Mouse (Mus musculus) embryonic facial prominence, embryonic 14.5 days (tissue): ENCODE data around the gene Epas1. TPM values are rescaled to one million over a fixed set of nuclear protein-coding genes. Genes with fewer than 3 reads are reported as not detected.

ENCODE experiments used
- ATAC-seq: fragments of 200-750 bp; cut with Nextera tagmentation; 2 replicates; pipeline ENCODE4 v1.8.0; 2017; ENCODE audit warnings: low read depth, moderate number of reproducible peaks, moderate TSS enrichment
- DNase-seq: peaks from one replicate; pipeline ENCODE4 v3.0.0-alpha.2; 2015; ENCODE audit warnings: low spot score
- H3K27ac ChIP-seq: fragments of 300-500 bp; sonication (generic); replicated peaks from 2 replicates; pipeline ENCODE4 v1.5.1; 2014; ENCODE audit warnings: low read depth, mild to moderate bottlenecking, low read length, moderate library complexity
- H3K27me3 ChIP-seq: fragments of 300-500 bp; sonication (generic); replicated peaks from 2 replicates; pipeline ENCODE4 v1.6.1; 2014; ENCODE audit warnings: low read length; ENCODE audit not compliant: control insufficient read depth, insufficient read depth
- H3K36me3 ChIP-seq: fragments of 300-500 bp; sonication (generic); 2 replicates; pipeline ENCODE4 v1.6.1; 2014; ENCODE audit warnings: low read length, mixed read lengths; ENCODE audit not compliant: control insufficient read depth, insufficient read depth
- H3K4me1 ChIP-seq: fragments of 300-500 bp; sonication (generic); 2 replicates; pipeline ENCODE4 v1.6.1; 2014; ENCODE audit warnings: antibody characterized with exemption, low read length; ENCODE audit not compliant: control insufficient read depth, insufficient read depth
- H3K4me2 ChIP-seq: fragments of 300-500 bp; sonication (generic); 2 replicates; pipeline ENCODE4 v1.6.1; 2014; ENCODE audit warnings: low read depth, mild to moderate bottlenecking, low read length, moderate library complexity, mixed read lengths
- H3K4me3 ChIP-seq: fragments of 300-500 bp; sonication (generic); 2 replicates; pipeline ENCODE4 v1.5.1; 2014; ENCODE audit warnings: low read depth, mild to moderate bottlenecking, low read length
- H3K9ac ChIP-seq: fragments of 300-500 bp; sonication (generic); 2 replicates; pipeline ENCODE4 v1.6.1; 2014; ENCODE audit warnings: low read depth, mild to moderate bottlenecking, low read length, moderate library complexity, mixed read lengths
- H3K9me3 ChIP-seq: fragments of 300-500 bp; sonication (generic); 2 replicates; pipeline ENCODE4 v1.6.1; 2016; ENCODE audit warnings: low read length; ENCODE audit not compliant: control insufficient read depth
- WGBS: fragments of 180-500 bp; shearing (Covaris S2); extraction: QIAGEN DNeasy Blood & Tissue Kit; methylation state at CpG from one replicate; pipeline ENCODE4 v1.1.7; 2014; 5-methylcytosine and 5-hydroxymethylcytosine counted together
- polyA plus RNA-seq: library from polyadenylated mRNA; unstranded; fragments of >200 nt; fragmentation: Nextera tagmentation; extraction: Ambion mirVana; gene quantifications from 2 replicates; pipeline ENCODE4 v1.2.1, GENCODE M21; 2014

Gene Epas1
- polyA plus RNA-seq, 1 experiment from 2014 or later, result 14.3 TPM

DNA sequence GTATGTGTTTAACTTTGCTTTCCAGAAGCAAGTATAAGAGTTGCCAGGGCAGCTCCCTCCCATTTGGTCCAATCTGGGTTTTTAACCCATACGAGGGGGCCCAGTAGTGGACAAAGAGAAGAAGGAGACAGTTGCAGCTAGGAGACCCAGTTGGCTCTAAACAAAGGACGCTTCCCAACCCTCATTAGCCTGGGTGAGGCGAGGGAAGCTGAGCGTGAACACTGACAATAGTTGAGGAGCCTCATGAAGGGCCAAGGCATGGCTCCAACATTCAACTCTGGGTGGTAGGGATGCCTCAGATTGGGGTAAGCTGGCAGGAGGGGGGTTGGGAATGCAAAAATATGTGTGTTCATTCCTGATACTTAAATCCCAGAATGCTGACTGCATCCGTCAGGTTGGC lies 85.8 kb downstream of the Epas1 start:
- no peaks in the 10 kb centered on the region for H3K4me1 ChIP-seq
- H3K4me3 ChIP-seq, result no peak overlapping the region
- no peaks in the 10 kb centered on the region for H3K9me3 ChIP-seq
- no peak overlapping the region for H3K4me2 ChIP-seq
- ATAC-seq, result no peak
- H3K27ac ChIP-seq, result no peak overlapping the region
- DNase-seq, result no peak
- no peaks in the 10 kb centered on the region for H3K36me3 ChIP-seq
- H3K9ac ChIP-seq, result no peak overlapping the region
- H3K27me3 ChIP-seq, result no peaks in the 10 kb centered on the region
- 80% methylated on average over 5 of the region's 5 CpGs for WGBS

- ATAC-seq, result no peak
- WGBS, result 62% methylated on average over 9 of the region's 9 CpGs
- H3K4me3 ChIP-seq, result no peak overlapping the region
Measured at GRCm38 (mm10) chr17:86850700-86851337, 97.3 kb downstream of the Epas1 start.

GRCm38 (mm10) chr17:86851782-86852181 lies 98.3 kb downstream of the Epas1 start:
- no peaks in the 10 kb centered on the region for H3K27me3 ChIP-seq
- no peak overlapping the region for H3K4me3 ChIP-seq
- DNase-seq (no peak), ATAC-seq (no peak)
- no peaks in the 10 kb centered on the region for H3K9me3 ChIP-seq
- no peak overlapping the region for H3K4me2 ChIP-seq
- H3K36me3 ChIP-seq, result no peaks in the 10 kb centered on the region
- H3K9ac ChIP-seq, result no peak overlapping the region
- no peak overlapping the region for H3K27ac ChIP-seq
- WGBS, result 71% methylated on average over 2 of the region's 2 CpGs
- H3K4me1 ChIP-seq, result no peaks in the 10 kb centered on the region

More at GRCm38 (mm10) chr17:86850700-86851337, 97.3 kb downstream of the Epas1 start:
- Histone ChIP-seq H3K4me1 (no peaks in the 10 kb centered on the region), H3K36me3 (no peaks in the 10 kb centered on the region), H3K4me2 (no peak overlapping the region), H3K27ac (no peak overlapping the region), H3K9me3 (no peaks in the 10 kb centered on the region), H3K9ac (no peak overlapping the region), H3K27me3 (no peaks in the 10 kb centered on the region)
- no peak for DNase-seq

DNA sequence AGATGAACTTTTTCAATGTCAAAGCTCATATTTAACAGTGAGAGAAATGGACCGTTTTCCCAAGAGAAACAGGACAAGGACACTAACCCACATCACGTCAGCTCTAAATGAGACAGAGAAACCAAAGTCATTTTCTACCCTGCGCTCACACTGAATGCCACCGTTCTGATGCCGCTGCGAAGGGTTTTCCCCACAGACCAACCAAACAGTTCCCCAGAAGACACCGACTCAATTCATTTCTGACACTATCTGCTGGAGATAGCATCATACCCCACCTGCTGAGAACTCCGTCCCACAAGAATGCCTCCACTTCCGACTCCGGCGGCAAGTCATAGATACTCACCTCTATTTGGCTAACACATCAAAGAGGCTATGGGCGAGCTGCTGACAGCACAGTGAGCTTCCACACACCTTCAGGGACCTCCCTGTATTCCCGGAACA lies 99.1 kb downstream of the Epas1 start:
- Histone ChIP-seq H3K9me3 (no peaks in the 10 kb centered on the region), H3K36me3 (no peaks in the 10 kb centered on the region), H3K27ac (no peak overlapping the region), H3K4me3 (no peak overlapping the region), H3K4me2 (no peak overlapping the region), H3K9ac (no peak overlapping the region), H3K27me3 (no peaks in the 10 kb centered on the region), H3K4me1 (no peaks in the 10 kb centered on the region)
- no peak for ATAC-seq
- WGBS, result 66% methylated on average over 13 of the region's 13 CpGs
- no peak for DNase-seq

DNA sequence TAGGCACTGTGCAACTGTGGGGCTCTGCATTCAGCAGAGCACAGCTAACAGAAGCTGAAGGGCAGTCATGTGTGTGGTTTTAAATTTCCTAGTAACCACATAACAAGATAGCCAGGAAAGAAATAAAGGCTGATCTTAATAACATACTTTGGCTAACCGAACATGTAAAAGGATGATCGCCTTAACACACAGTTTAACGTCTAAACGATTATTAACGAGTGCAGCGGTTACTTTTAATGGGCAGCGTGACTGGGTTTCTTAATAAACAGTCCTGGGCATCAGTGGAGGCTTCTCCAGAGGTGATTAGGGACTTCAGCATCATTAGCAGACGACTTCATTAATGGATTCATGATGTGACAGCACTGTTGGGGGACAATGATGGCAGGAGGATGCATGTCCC lies 117.1 kb downstream of the Epas1 start:
- Histone ChIP-seq H3K27me3 (no peaks in the 10 kb centered on the region), H3K4me2 (no peak overlapping the region), H3K9ac (no peak overlapping the region), H3K4me3 (no peak overlapping the region), H3K27ac (no peak overlapping the region), H3K9me3 (no peaks in the 10 kb centered on the region), H3K36me3 (no peaks in the 10 kb centered on the region), H3K4me1 (no peaks in the 10 kb centered on the region)
- DNase-seq (no peak), ATAC-seq (no peak)
- 74% methylated on average over 8 of the region's 8 CpGs for WGBS

DNA sequence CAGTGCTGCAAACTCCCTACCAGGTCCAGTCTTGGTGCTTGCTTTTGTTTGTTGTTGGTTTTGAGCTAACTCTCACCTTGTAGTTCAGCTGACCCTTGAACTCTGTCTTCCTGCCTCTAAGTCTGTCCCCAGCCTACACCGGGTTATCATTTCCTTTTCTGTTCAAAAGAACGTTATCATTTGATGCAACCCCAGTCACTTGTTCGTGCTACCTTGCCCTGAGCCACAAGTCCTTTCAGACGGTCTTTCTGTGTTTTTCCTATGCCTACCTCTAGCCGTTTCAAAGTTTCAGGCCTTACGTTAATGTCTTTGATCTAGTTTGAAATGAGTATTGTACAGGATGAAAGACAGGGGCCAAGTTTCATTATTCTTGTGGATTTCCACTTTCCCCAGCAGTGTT lies 119.1 kb downstream of the Epas1 start:
- Histone ChIP-seq H3K4me3 (no peak overlapping the region), H3K9ac (no peak overlapping the region), H3K36me3 (no peaks in the 10 kb centered on the region), H3K4me2 (no peak overlapping the region), H3K4me1 (no peaks in the 10 kb centered on the region), H3K27me3 (no peaks in the 10 kb centered on the region), H3K9me3 (no peaks in the 10 kb centered on the region), H3K27ac (no peak overlapping the region)
- ATAC-seq (no peak), DNase-seq (no peak)
- WGBS, result 50% methylated on average over 6 of the region's 6 CpGs

DNA sequence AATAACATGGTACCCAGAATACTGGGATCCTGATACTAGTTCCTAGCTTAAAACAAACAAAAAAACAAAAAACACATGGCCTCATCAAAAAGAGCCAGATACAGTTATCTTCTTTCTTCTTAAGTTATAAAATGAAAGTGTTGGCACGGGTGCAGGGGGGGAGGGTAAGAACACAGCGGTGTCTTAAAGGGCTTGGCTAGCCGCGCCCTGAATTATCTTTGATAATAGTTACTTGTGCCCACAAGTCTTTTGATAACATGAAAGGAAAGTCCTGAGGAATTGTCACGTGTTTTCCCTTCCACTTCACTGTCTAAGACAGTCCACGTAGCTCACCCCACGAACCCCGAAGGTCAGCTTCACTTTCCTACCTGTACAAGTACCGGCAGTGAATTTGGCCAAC lies 123.4 kb downstream of the Epas1 start:
- Histone ChIP-seq H3K27me3 (no peaks in the 10 kb centered on the region), H3K4me2 (no peak overlapping the region), H3K9me3 (no peaks in the 10 kb centered on the region), H3K36me3 (no peaks in the 10 kb centered on the region), H3K4me1 (no peaks in the 10 kb centered on the region), H3K27ac (no peak overlapping the region), H3K4me3 (no peak overlapping the region), H3K9ac (no peak overlapping the region)
- 90% methylated on average over 9 of the region's 9 CpGs for WGBS
- no peak for DNase-seq
- ATAC-seq, result no peak

GRCm38 (mm10) chr17:86877747-86878146 lies 124.2 kb downstream of the Epas1 start:
- H3K4me2 ChIP-seq, result no peak overlapping the region
- H3K9ac ChIP-seq, result no peak overlapping the region
- H3K27me3 ChIP-seq, result no peaks in the 10 kb centered on the region
- 75% methylated on average over 2 of the region's 2 CpGs for WGBS
- no peak overlapping the region for H3K27ac ChIP-seq
- no peaks in the 10 kb centered on the region for H3K4me1 ChIP-seq
- H3K9me3 ChIP-seq, result no peaks in the 10 kb centered on the region
- no peak for ATAC-seq
- H3K4me3 ChIP-seq, result no peak overlapping the region
- no peak for DNase-seq
- H3K36me3 ChIP-seq, result no peaks in the 10 kb centered on the region

- H3K27me3 ChIP-seq, result no peaks in the 10 kb centered on the region
- H3K4me2 ChIP-seq, result no peak overlapping the region
- no peaks in the 10 kb centered on the region for H3K36me3 ChIP-seq
- no peaks in the 10 kb centered on the region for H3K4me1 ChIP-seq
- no peak overlapping the region for H3K27ac ChIP-seq
- H3K9ac ChIP-seq, result no peak overlapping the region
- no peak for ATAC-seq
- H3K4me3 ChIP-seq, result no peak overlapping the region
- no peaks in the 10 kb centered on the region for H3K9me3 ChIP-seq
- no peak for DNase-seq
- 79% methylated on average over 10 of the region's 10 CpGs for WGBS
Measured at GRCm38 (mm10) chr17:86880056-86880455, 126.6 kb downstream of the Epas1 start.
